Mouse (Mus musculus): ENCODE results near the gene Nfatc2.

Nfatc2 gene

GRCm38 (mm10) chr2:168440918-168441328, 160.5 kb downstream of the Nfatc2 start:
- no peak for DNase-seq (ENCODE audit: low read depth, low spot score)

- DNase-seq (ENCODE audit: low read depth, low spot score) = no peak
Observed at GRCm38 (mm10) chr2:168438981-168439452, 162.4 kb downstream of the Nfatc2 start.

GRCm38 (mm10) chr2:168434187-168434586, 167.3 kb downstream of the Nfatc2 start:
- no peak for DNase-seq (ENCODE audit: low read depth, low spot score)

GRCm38 (mm10) chr2:168433392-168433791, 168.1 kb downstream of the Nfatc2 start:
- no peak for DNase-seq (ENCODE audit: low read depth, low spot score)

GRCm38 (mm10) chr2:168432394-168432793, 169.1 kb downstream of the Nfatc2 start:
- no peak for DNase-seq (ENCODE audit: low read depth, low spot score)

- no peak for DNase-seq (ENCODE audit: low read depth, low spot score)
Observed at GRCm38 (mm10) chr2:168429598-168429997, 171.9 kb downstream of the Nfatc2 start.

- no peak for DNase-seq (ENCODE audit: low read depth, low spot score)
Observed at GRCm38 (mm10) chr2:168428375-168428901, 173.0 kb downstream of the Nfatc2 start.
